ENCODE assay signal across 9 mouse cellular contexts in the genomic region with DNA sequence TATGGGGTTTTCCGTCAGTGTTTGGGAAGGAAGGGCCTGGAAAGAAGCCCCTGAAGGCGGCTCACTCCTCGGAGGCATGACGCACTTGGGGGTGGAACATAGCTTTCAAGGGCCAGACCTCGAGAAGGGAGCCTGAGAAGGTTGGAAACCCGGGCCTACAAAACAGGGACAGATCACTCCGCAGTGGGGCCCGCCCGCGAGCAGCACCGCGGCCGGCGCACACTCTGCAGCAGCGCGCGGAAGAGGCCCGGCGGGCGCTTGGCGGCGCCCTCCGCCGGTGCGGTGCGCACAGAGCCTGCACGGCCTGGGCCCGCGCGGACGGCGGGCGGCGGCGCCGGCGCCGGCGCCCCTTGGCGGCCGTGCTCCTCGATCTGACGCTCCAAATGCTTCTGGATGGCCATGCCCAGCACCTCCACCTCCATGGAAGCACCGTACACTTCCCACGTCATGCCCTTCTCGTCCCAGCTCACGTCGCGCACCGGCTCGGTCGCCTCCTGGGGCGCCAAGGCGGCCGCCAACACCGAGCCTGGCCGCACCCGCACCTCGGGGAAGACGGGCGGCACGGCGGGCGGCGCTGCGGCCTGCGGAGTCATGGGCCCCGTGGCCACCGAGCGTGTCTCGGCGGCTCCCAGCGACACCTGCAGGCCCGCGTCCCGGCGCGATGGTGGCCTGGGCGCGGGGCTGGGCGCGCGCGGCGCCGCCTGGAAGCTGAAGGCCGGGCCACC. TPM values are rescaled to one million over a fixed set of nuclear protein-coding genes. Genes with fewer than 3 reads are reported as not detected.
DNase-seq lines count a peak whose midpoint lies in the region; ATAC-seq and TF ChIP-seq lines count a peak whose summit lies in the region.
"Had no signal": no experiment of that assay in that cellular context is flagged by ENCODE, and none has a peak within 500 bp of the region (broad histone marks: within the 10 kb centered on the region; RNA-seq: fewer than 3 reads in every experiment).

No protein-coding gene starts in this region.

- TF ChIP-seq CTCF in lung, postnatal 0 days (IDR thresholded peaks at IDR 0.05): no peak
- TF ChIP-seq CTCF in small intestine, adult 2 months (IDR thresholded peaks at IDR 0.05; ENCODE audit: extremely low read depth, insufficient read length, insufficient replicate concordance, low read depth, low read length): no peak

- peaks cover 26% of the 10 kb centered on the region for H3K27me3 ChIP-seq in lung, postnatal 0 days (replicated peaks; ENCODE audit: insufficient read depth, low read length)
- H3K27me3 ChIP-seq in heart, embryonic 11.5 days (ENCODE audit: control insufficient read depth, insufficient read depth, low read length): peaks cover 60% of the 10 kb centered on the region
- H3K27me3 ChIP-seq in limb, embryonic 14.5 days (ENCODE audit: control insufficient read depth, insufficient read depth, low read length): peaks cover 47% of the 10 kb centered on the region
- H3K27me3 ChIP-seq in small intestine, adult 2 months (ENCODE audit: control insufficient read depth, insufficient read depth, low read length): 0 out of 2 replicates have a peak, but pooled peaks cover 15% of the 10 kb centered on the region

- no peaks in the 10 kb centered on the region for H3K4me1 ChIP-seq in lung, postnatal 0 days (ENCODE audit: insufficient read depth, low read depth, low read length)
- H3K4me1 ChIP-seq in heart, embryonic 11.5 days (ENCODE audit: control insufficient read depth, insufficient read depth, low read length): peaks cover 5% of the 10 kb centered on the region; the same call in 1 of the 2 replicates
- H3K4me1 ChIP-seq in limb, embryonic 14.5 days (ENCODE audit: control insufficient read depth, insufficient read depth, low read length): peaks cover 2% of the 10 kb centered on the region; the same call in 1 of the 2 replicates
- H3K4me1 ChIP-seq in small intestine, adult 2 months (ENCODE audit: control insufficient read depth, insufficient read depth, insufficient read length, low read length): peaks cover 7% of the 10 kb centered on the region; the same call in 1 of the 2 replicates

- H3K9me3 ChIP-seq in lung, postnatal 0 days (ENCODE audit: low read length): no peaks in the 10 kb centered on the region
- H3K9me3 ChIP-seq in heart, embryonic 11.5 days (replicated peaks; ENCODE audit: control insufficient read depth, low read length): no peaks in the 10 kb centered on the region
- H3K9me3 ChIP-seq in limb, embryonic 14.5 days (ENCODE audit: control insufficient read depth, low read length): no peaks in the 10 kb centered on the region

- TF ChIP-seq EP300 in lung, postnatal 0 days (IDR thresholded peaks at IDR 0.05): no peak

- no peak overlapping the region for H3K9ac ChIP-seq in lung, postnatal 0 days (replicated peaks; ENCODE audit: low read depth)
- H3K9ac ChIP-seq in heart, embryonic 11.5 days (ENCODE audit: low read depth, low read length): peak overlapping the region; percentile 43; the same call in 1 of the 2 replicates
- peak overlapping the region; percentile 16; the same call in 1 of the 2 replicates for H3K9ac ChIP-seq in limb, embryonic 14.5 days (ENCODE audit: low read depth, low read length, severe bottlenecking)

- no peaks in the 10 kb centered on the region for H3K36me3 ChIP-seq in lung, postnatal 0 days (ENCODE audit: insufficient read depth, low read length)
- no peaks in the 10 kb centered on the region for H3K36me3 ChIP-seq in heart, embryonic 11.5 days (ENCODE audit: control insufficient read depth, insufficient read depth, low read length)
- no peaks in the 10 kb centered on the region for H3K36me3 ChIP-seq in limb, embryonic 14.5 days (ENCODE audit: control insufficient read depth, insufficient read depth, low read length)
- H3K36me3 ChIP-seq in small intestine, adult 2 months (ENCODE audit: control insufficient read depth, insufficient read depth, low read length): peaks cover 41% of the 10 kb centered on the region

- under 1% methylated on average over 29 of the region's 87 CpGs for WGBS in lung, postnatal 0 days
- 1% methylated on average over 62 of the region's 87 CpGs for WGBS in heart, embryonic 11.5 days (ENCODE audit: insufficient replicate concordance)
- 0% methylated on average over 34 of the region's 87 CpGs for WGBS in limb, embryonic 14.5 days
- WGBS in small intestine, adult 2 months: 2% methylated on average over 87 of the region's 87 CpGs

- peak; percentile 24 for DNase-seq in lung, postnatal 0 days (ENCODE audit: low spot score)
- no peak for DNase-seq in lung, postnatal 25 days (ENCODE audit: low spot score)
- DNase-seq in cerebellum, adult 9-11 months: peak; percentile 71
- DNase-seq in limb, embryonic 14.5 days (ENCODE audit: low spot score): peak; percentile 23
- DNase-seq in layer of hippocampus, postnatal 14 days (ENCODE audit: low spot score in 2 of 2): no peak
- no peak for DNase-seq in layer of hippocampus, adult 9-11 months

- TF ChIP-seq POLR2A in limb, embryonic 14.5 days (IDR thresholded peaks at IDR 0.05; ENCODE audit: borderline replicate concordance, extremely low read depth, insufficient read depth, insufficient read length): no peak
- no peak for TF ChIP-seq POLR2A in small intestine, adult 2 months (IDR thresholded peaks at IDR 0.05; ENCODE audit: low read depth, low read length)

- peak overlapping the region; percentile 48 for H3K4me2 ChIP-seq in lung, postnatal 0 days (replicated peaks; ENCODE audit: low read depth, low read length)
- H3K4me2 ChIP-seq in heart, embryonic 11.5 days: peak overlapping the region; percentile 74
- H3K4me2 ChIP-seq in limb, embryonic 14.5 days (replicated peaks; ENCODE audit: low read depth, low read length, severe bottlenecking): peak overlapping the region; percentile 57

- ATAC-seq in lung, postnatal 0 days: peak; percentile 49
- 0 out of 2 replicates have a peak, but pooled peaks have one; percentile 25 for ATAC-seq in heart, embryonic 11.5 days (replicated peaks; ENCODE audit: insufficient number of reproducible peaks, low FRiP score, low TSS enrichment)
- ATAC-seq in limb, embryonic 14.5 days (ENCODE audit: low FRiP score, low read depth): no peak; the same call in 1 of the 2 replicates

- H3K27ac ChIP-seq in lung, postnatal 0 days (ENCODE audit: low read length): no peak overlapping the region
- H3K27ac ChIP-seq in heart, embryonic 11.5 days (ENCODE audit: low read depth, low read length): no peak overlapping the region
- no peak overlapping the region for H3K27ac ChIP-seq in limb, embryonic 14.5 days (replicated peaks; ENCODE audit: low read depth, low read length)
- H3K27ac ChIP-seq in small intestine, adult 2 months (ENCODE audit: insufficient read depth, low read depth, low read length): no peak overlapping the region

- peak overlapping the region; percentile 20; the same call in 1 of the 2 replicates for H3K4me3 ChIP-seq in lung, postnatal 0 days (ENCODE audit: low read depth, low read length)
- peak overlapping the region; percentile 43 for H3K4me3 ChIP-seq in heart, embryonic 11.5 days (ENCODE audit: low read depth, low read length)
- H3K4me3 ChIP-seq in limb, embryonic 14.5 days (replicated peaks; ENCODE audit: low read length): peak overlapping the region; percentile 44
- peak overlapping the region; percentile 49 for H3K4me3 ChIP-seq in small intestine, adult 2 months (ENCODE audit: low read depth, low read length)
- H3K4me3 ChIP-seq: myocyte had no signal

RNA-seq across cellular contexts. Expression of a gene that starts 12.0 kb away (rescaled TPM):
- 0.04 TPM in 1 of 2 replicates, not detected in the other for polyA plus RNA-seq in lung, postnatal 0 days (2015; fragmentation: Nextera tagmentation; extraction: Ambion mirVana)
- polyA plus RNA-seq in heart, embryonic 11.5 days (2014; fragmentation: Nextera tagmentation; extraction: Ambion mirVana): 0.13 TPM in 2 replicates
- 0.70 and 0.87 TPM in 2 replicates for polyA plus RNA-seq in limb, embryonic 14.5 days (2012; rRNA removed)
- 0.32 and 0.67 TPM in 2 replicates for polyA plus RNA-seq in limb, embryonic 14.5 days (2014; fragmentation: Nextera tagmentation; extraction: Ambion mirVana)
- 0.14 and 0.18 TPM in 2 replicates for polyA plus RNA-seq in small intestine, adult 2 months (2012; rRNA removed)
- total RNA-seq in layer of hippocampus, postnatal 14 days (2021): 100 to 1,000 TPM; 149 to 150 TPM

RNA-seq across cellular contexts. Expression of a gene that starts 28.7 kb away (rescaled TPM):
- polyA plus RNA-seq in lung, postnatal 0 days (2015; fragmentation: Nextera tagmentation; extraction: Ambion mirVana): not detected in 2 replicates
- 0.27 and 0.59 TPM in 2 replicates for polyA plus RNA-seq in heart, embryonic 11.5 days (2014; fragmentation: Nextera tagmentation; extraction: Ambion mirVana)
- 0.30 TPM in 1 of 2 replicates, not detected in the other for polyA plus RNA-seq in limb, embryonic 14.5 days (2012; rRNA removed)
- 0.40 TPM in 1 of 2 replicates, not detected in the other for polyA plus RNA-seq in limb, embryonic 14.5 days (2014; fragmentation: Nextera tagmentation; extraction: Ambion mirVana)
- polyA plus RNA-seq in small intestine, adult 2 months (2012; rRNA removed): 0.37 and 0.63 TPM in 2 replicates
- 100 to 1,000 TPM; 564 TPM for total RNA-seq in layer of hippocampus, postnatal 14 days (2021)
- polyA plus RNA-seq: myocyte had no signal

RNA-seq across cellular contexts. Expression of a gene that starts 36.4 kb away (rescaled TPM):
- not detected in 2 replicates for polyA plus RNA-seq in lung, postnatal 0 days (2015; fragmentation: Nextera tagmentation; extraction: Ambion mirVana)
- 0.04 and 0.24 TPM in 2 replicates for polyA plus RNA-seq in heart, embryonic 11.5 days (2014; fragmentation: Nextera tagmentation; extraction: Ambion mirVana)
- 0.06 and 0.08 TPM in 2 replicates for polyA plus RNA-seq in limb, embryonic 14.5 days (2012; rRNA removed)
- 0.06 TPM in 1 of 2 replicates, not detected in the other for polyA plus RNA-seq in limb, embryonic 14.5 days (2014; fragmentation: Nextera tagmentation; extraction: Ambion mirVana)
- 473 and 1,001 TPM in 2 replicates for polyA plus RNA-seq in small intestine, adult 2 months (2012; rRNA removed)
- total RNA-seq in layer of hippocampus, postnatal 14 days (2021): under 1 TPM; 0.12 to 0.18 TPM
- polyA plus RNA-seq: myocyte had no signal

RNA-seq across cellular contexts. Expression of a gene that starts 43.9 kb away (rescaled TPM):
- 52.1 and 60.0 TPM in 2 replicates for polyA plus RNA-seq in lung, postnatal 0 days (2015; fragmentation: Nextera tagmentation; extraction: Ambion mirVana)
- polyA plus RNA-seq in heart, embryonic 11.5 days (2014; fragmentation: Nextera tagmentation; extraction: Ambion mirVana): 70.7 and 75.8 TPM in 2 replicates
- 118 and 194 TPM in 2 replicates for polyA plus RNA-seq in limb, embryonic 14.5 days (2012; rRNA removed)
- polyA plus RNA-seq in limb, embryonic 14.5 days (2014; fragmentation: Nextera tagmentation; extraction: Ambion mirVana): 70.1 and 74.3 TPM in 2 replicates
- 206 and 318 TPM in 2 replicates for polyA plus RNA-seq in small intestine, adult 2 months (2012; rRNA removed)
- total RNA-seq in layer of hippocampus, postnatal 14 days (2021): 100 to 1,000 TPM; 114 to 115 TPM

RNA-seq across cellular contexts. Expression of a gene that starts 46.1 kb away (rescaled TPM):
- not detected in 2 replicates for polyA plus RNA-seq in lung, postnatal 0 days (2015; fragmentation: Nextera tagmentation; extraction: Ambion mirVana)
- not detected in 2 replicates for polyA plus RNA-seq in heart, embryonic 11.5 days (2014; fragmentation: Nextera tagmentation; extraction: Ambion mirVana)
- polyA plus RNA-seq in limb, embryonic 14.5 days (2012; rRNA removed): not detected in 2 replicates
- not detected in 2 replicates for polyA plus RNA-seq in limb, embryonic 14.5 days (2014; fragmentation: Nextera tagmentation; extraction: Ambion mirVana)
- not detected in 2 replicates for polyA plus RNA-seq in small intestine, adult 2 months (2012; rRNA removed)
- under 1 TPM; 0.35 to 0.62 TPM for total RNA-seq in layer of hippocampus, postnatal 14 days (2021)
- polyA plus RNA-seq: myocyte had no signal

Comparison
In these comparisons a context has a peak if more than half of its experiments do, and no peak if none do; other contexts are left out.
1. DNase-seq: peak in lung, postnatal 0 days (single experiment), cerebellum, adult 9-11 months (single experiment) and limb, embryonic 14.5 days (single experiment); none in lung, postnatal 25 days (single experiment), layer of hippocampus, postnatal 14 days (0 of 2) and layer of hippocampus, adult 9-11 months (single experiment).
2. RNA of a gene that starts 36.4 kb away (polyA plus RNA-seq): 473 to 1,001 TPM in small intestine, adult 2 months; 0.06 to 0.08 TPM in limb, embryonic 14.5 days, 0.04 to 0.24 TPM in heart, embryonic 11.5 days and not detected in lung, postnatal 0 days; every median in the first group is over 100 times any median in the second.
3. Peak in every context shown above with its lines, with median percentiles within 50 percentile points of each other: H3K4me2 ChIP-seq and H3K4me3 ChIP-seq.